Mouse (Mus musculus): Measurements from ENCODE around the gene Mef2b. TPM values are rescaled to one million over a fixed set of nuclear protein-coding genes. Genes with fewer than 3 reads are reported as not detected.

Gene Mef2b
- total and polyA plus RNA-seq, 2 experiments from 2014 or later = 0.55 to 1.5 TPM

GRCm38 (mm10) chr8:70188707-70189106, 49.2 kb downstream of the Mef2b start:
- Histone ChIP-seq H3K9ac (replicated peaks; ENCODE audit: low read length, poor library complexity, severe bottlenecking) (no peak overlapping the region), H3K4me3 (ENCODE audit: low read depth, low read length) (no peak overlapping the region), H3K4me1 (ENCODE audit: insufficient read depth, low read length) (no peaks in the 10 kb centered on the region), H3K4me2 (ENCODE audit: low read depth, low read length, poor library complexity, severe bottlenecking) (no peak overlapping the region), H3K36me3 (ENCODE audit: insufficient read depth, low read length) (peaks cover 58% of the 10 kb centered on the region), H3K9me3 (ENCODE audit: low read length) (no peaks in the 10 kb centered on the region), H3K27ac (ENCODE audit: low read depth, low read length) (no peak overlapping the region), H3K27me3 (ENCODE audit: insufficient read depth, low read length) (no peaks in the 10 kb centered on the region)
- DNase-seq (ENCODE audit: low spot score) (no peak), ATAC-seq (ENCODE audit: low FRiP score) (no peak)
- TF ChIP-seq CTCF (IDR thresholded peaks at IDR 0.05) = no peak
- WGBS = 73% methylated on average over 7 of the region's 7 CpGs

GRCm38 (mm10) chr8:70193238-70193637, 53.7 kb downstream of the Mef2b start:
- no peaks in the 10 kb centered on the region for H3K9me3 ChIP-seq (ENCODE audit: low read length)
- no peak for TF ChIP-seq CTCF (IDR thresholded peaks at IDR 0.05)
- no peak for DNase-seq (ENCODE audit: low spot score)
- H3K4me3 ChIP-seq (ENCODE audit: low read depth, low read length) = no peak overlapping the region
- 75% methylated on average over 5 of the region's 5 CpGs for WGBS
- peaks cover 2% of the 10 kb centered on the region; the same call in 1 of the 2 replicates for H3K4me1 ChIP-seq (ENCODE audit: insufficient read depth, low read length)
- H3K36me3 ChIP-seq (ENCODE audit: insufficient read depth, low read length) = peaks cover 41% of the 10 kb centered on the region
- H3K9ac ChIP-seq (replicated peaks; ENCODE audit: low read length, poor library complexity, severe bottlenecking) = no peak overlapping the region
- no peaks in the 10 kb centered on the region for H3K27me3 ChIP-seq (ENCODE audit: insufficient read depth, low read length)
- no peak overlapping the region for H3K4me2 ChIP-seq (ENCODE audit: low read depth, low read length, poor library complexity, severe bottlenecking)
- H3K27ac ChIP-seq (ENCODE audit: low read depth, low read length) = no peak overlapping the region
- ATAC-seq (ENCODE audit: low FRiP score) = no peak

- H3K9me3 ChIP-seq (ENCODE audit: low read length) = no peaks in the 10 kb centered on the region
- H3K36me3 ChIP-seq (ENCODE audit: insufficient read depth, low read length) = peaks cover 32% of the 10 kb centered on the region
- DNase-seq (ENCODE audit: low spot score) = no peak
- peaks cover 2% of the 10 kb centered on the region; the same call in 1 of the 2 replicates for H3K4me1 ChIP-seq (ENCODE audit: insufficient read depth, low read length)
- H3K4me3 ChIP-seq (ENCODE audit: low read depth, low read length) = no peak overlapping the region
- 79% methylated on average over 3 of the region's 3 CpGs for WGBS
- no peak overlapping the region for H3K27ac ChIP-seq (ENCODE audit: low read depth, low read length)
- no peak overlapping the region for H3K9ac ChIP-seq (replicated peaks; ENCODE audit: low read length, poor library complexity, severe bottlenecking)
- TF ChIP-seq CTCF (IDR thresholded peaks at IDR 0.05) = no peak
- no peak for ATAC-seq (ENCODE audit: low FRiP score)
- H3K27me3 ChIP-seq (ENCODE audit: insufficient read depth, low read length) = no peaks in the 10 kb centered on the region
- H3K4me2 ChIP-seq (ENCODE audit: low read depth, low read length, poor library complexity, severe bottlenecking) = no peak overlapping the region
Measured at GRCm38 (mm10) chr8:70194191-70194590, 54.7 kb downstream of the Mef2b start.

- TF ChIP-seq CTCF (IDR thresholded peaks at IDR 0.05) = peak; percentile 34
- H3K4me3 ChIP-seq (ENCODE audit: low read depth, low read length) = no peak overlapping the region
- H3K4me2 ChIP-seq (ENCODE audit: low read depth, low read length, poor library complexity, severe bottlenecking) = no peak overlapping the region
- no peak overlapping the region for H3K27ac ChIP-seq (ENCODE audit: low read depth, low read length)
- H3K9ac ChIP-seq (replicated peaks; ENCODE audit: low read length, poor library complexity, severe bottlenecking) = no peak overlapping the region
- no peak for ATAC-seq (ENCODE audit: low FRiP score)
- peaks cover 2% of the 10 kb centered on the region; the same call in 1 of the 2 replicates for H3K4me1 ChIP-seq (ENCODE audit: insufficient read depth, low read length)
- no peak for DNase-seq (ENCODE audit: low spot score)
- H3K36me3 ChIP-seq (ENCODE audit: insufficient read depth, low read length) = peaks cover 18% of the 10 kb centered on the region
- no peaks in the 10 kb centered on the region for H3K27me3 ChIP-seq (ENCODE audit: insufficient read depth, low read length)
- no peaks in the 10 kb centered on the region for H3K9me3 ChIP-seq (ENCODE audit: low read length)
- 78% methylated on average over 2 of the region's 2 CpGs for WGBS
Measured at GRCm38 (mm10) chr8:70195762-70196161, 56.3 kb downstream of the Mef2b start.

- H3K27me3 ChIP-seq (ENCODE audit: insufficient read depth, low read length) = no peaks in the 10 kb centered on the region
- H3K9ac ChIP-seq (replicated peaks; ENCODE audit: low read length, poor library complexity, severe bottlenecking) = no peak overlapping the region
- H3K4me3 ChIP-seq (ENCODE audit: low read depth, low read length) = no peak overlapping the region
- H3K4me2 ChIP-seq (ENCODE audit: low read depth, low read length, poor library complexity, severe bottlenecking) = no peak overlapping the region
- H3K4me1 ChIP-seq (ENCODE audit: insufficient read depth, low read length) = peaks cover 2% of the 10 kb centered on the region; the same call in 1 of the 2 replicates
- ATAC-seq (ENCODE audit: low FRiP score) (no peak), DNase-seq (ENCODE audit: low spot score) (peak; percentile 16)
- no peak overlapping the region for H3K27ac ChIP-seq (ENCODE audit: low read depth, low read length)
- peaks cover 7% of the 10 kb centered on the region for H3K36me3 ChIP-seq (ENCODE audit: insufficient read depth, low read length)
- H3K9me3 ChIP-seq (ENCODE audit: low read length) = no peaks in the 10 kb centered on the region
- 38% methylated on average over 7 of the region's 7 CpGs for WGBS
- no peak for TF ChIP-seq CTCF (IDR thresholded peaks at IDR 0.05)
Measured at GRCm38 (mm10) chr8:70197603-70198002, 58.1 kb downstream of the Mef2b start.

- Histone ChIP-seq H3K4me2 (ENCODE audit: low read depth, low read length, poor library complexity, severe bottlenecking) (no peak overlapping the region), H3K4me1 (ENCODE audit: insufficient read depth, low read length) (peaks cover 2% of the 10 kb centered on the region; the same call in 1 of the 2 replicates), H3K9me3 (ENCODE audit: low read length) (no peaks in the 10 kb centered on the region), H3K9ac (replicated peaks; ENCODE audit: low read length, poor library complexity, severe bottlenecking) (no peak overlapping the region), H3K4me3 (ENCODE audit: low read depth, low read length) (no peak overlapping the region), H3K36me3 (ENCODE audit: insufficient read depth, low read length) (no peaks in the 10 kb centered on the region), H3K27me3 (ENCODE audit: insufficient read depth, low read length) (no peaks in the 10 kb centered on the region), H3K27ac (ENCODE audit: low read depth, low read length) (no peak overlapping the region)
- peak; percentile 54 for TF ChIP-seq CTCF (IDR thresholded peaks at IDR 0.05)
- ATAC-seq (ENCODE audit: low FRiP score) = 0 out of 2 replicates have a peak, but pooled peaks have one; percentile 41
- peak; percentile 55 for DNase-seq (ENCODE audit: low spot score)
- WGBS = 68% methylated on average over 5 of the region's 5 CpGs
Measured at GRCm38 (mm10) chr8:70200098-70200681, 60.7 kb downstream of the Mef2b start.
